Mouse (Mus musculus) urinary bladder, postnatal 10 days (tissue): ENCODE measurements at regions not wholly inside any gene's neighbourhood (a gene's known extent, or its start where the extent isn't known, plus 50 kb on each side); places are given as distances from the start of the nearest gene placed in this dataset.
"Not testable (repeated sequence)": the region's sequence is repeated elsewhere in the genome, so short reads cannot be mapped to it uniquely, and the experiment has no call there.

ENCODE experiments used
- DNase-seq: peaks from one replicate; pipeline ENCODE4 v3.0.0; 2022; ENCODE audit warnings: low spot score

DNA sequence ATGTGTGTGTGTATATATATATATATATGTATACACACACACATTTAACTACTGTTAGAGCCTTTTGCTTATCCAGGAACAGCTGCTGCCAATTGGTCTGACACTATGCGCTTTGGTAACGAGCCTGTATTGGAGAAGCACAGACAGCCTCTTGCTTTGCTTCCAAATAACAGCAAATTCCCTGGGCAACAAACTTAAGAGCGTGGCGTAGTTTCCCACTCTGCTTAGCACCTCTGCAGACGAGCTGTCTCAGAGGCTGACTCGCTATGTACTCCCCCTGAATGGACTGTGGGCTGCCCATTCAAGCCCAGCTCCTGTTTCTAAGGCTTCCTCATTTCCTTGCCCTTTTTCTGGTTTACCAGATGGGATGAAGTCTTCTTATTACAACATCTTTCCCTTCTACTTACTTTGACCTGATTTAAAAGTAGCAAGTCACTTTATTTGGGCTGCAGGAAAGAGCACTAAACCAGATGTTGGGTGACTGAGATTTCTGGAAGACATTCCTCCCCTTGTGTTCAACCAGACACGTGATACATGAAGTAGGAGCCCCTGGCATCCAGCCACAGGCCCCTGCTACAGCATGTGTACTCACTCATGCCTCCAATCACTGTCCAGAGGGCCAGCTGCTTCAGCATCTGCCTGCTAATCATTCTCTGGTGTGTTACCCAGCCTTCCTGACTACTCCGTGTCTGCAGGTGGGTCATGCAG lies 111.3 kb upstream of the Gmds start:
- no peak for DNase-seq

- DNase-seq = no peak
Measured at GRCm38 (mm10) chr13:32444531-32444930, 106.0 kb upstream of the Gmds start.

DNA sequence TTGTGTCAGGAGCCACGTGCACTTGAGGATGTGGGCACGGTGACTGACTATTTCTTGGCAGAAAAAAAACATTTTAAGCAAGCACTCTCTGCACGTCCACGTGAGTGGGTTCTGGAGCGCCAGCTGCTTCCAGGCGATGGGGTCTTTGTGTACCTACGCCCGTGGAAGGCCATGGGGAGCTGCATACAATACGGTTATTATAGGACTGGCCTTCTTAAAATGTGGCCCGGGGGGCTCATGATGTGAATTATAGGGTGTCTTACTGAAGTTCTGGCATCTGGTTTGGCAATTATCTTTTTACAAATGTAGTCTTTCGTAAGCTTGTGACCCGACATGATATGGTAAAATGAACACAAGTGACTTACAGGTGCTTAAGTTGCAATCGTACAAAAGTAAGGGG lies 103.5 kb upstream of the Gmds start:
- no peak for DNase-seq

GRCm38 (mm10) chr13:32435136-32435535 lies 96.6 kb upstream of the Gmds start:
- no peak for DNase-seq

GRCm38 (mm10) chr13:32428482-32428881 lies 89.9 kb upstream of the Gmds start:
- no peak for DNase-seq

DNA sequence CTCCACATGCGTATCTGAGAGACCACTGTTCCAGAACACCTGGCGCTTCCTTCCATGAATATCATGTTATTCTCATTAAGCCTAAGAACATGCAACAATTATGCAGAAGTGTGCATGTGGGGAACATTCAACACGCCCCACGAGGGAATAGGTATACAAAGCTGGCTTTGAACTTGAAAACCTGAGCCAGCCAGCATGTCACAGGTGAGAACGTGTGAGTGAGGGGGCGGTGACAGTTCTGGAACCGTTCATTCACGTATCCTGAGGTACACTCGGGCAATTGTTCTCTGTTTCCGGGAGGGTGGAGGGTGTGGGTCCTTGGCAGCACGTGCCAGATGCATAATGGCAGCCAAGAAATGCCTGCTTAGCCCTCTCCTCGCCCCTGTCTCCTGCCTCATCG lies 88.4 kb upstream of the Gmds start:
- DNase-seq = no peak

GRCm38 (mm10) chr13:32426199-32426598 lies 87.7 kb upstream of the Gmds start:
- no peak for DNase-seq

GRCm38 (mm10) chr13:32424543-32424942 lies 86.0 kb upstream of the Gmds start:
- not testable (repeated sequence) for DNase-seq

- no peak for DNase-seq
Measured at GRCm38 (mm10) chr13:32422485-32422884, 83.9 kb upstream of the Gmds start.

GRCm38 (mm10) chr13:32419326-32419725 lies 80.8 kb upstream of the Gmds start:
- no peak for DNase-seq

GRCm38 (mm10) chr13:32418655-32419054 lies 80.1 kb upstream of the Gmds start:
- no peak for DNase-seq

DNA sequence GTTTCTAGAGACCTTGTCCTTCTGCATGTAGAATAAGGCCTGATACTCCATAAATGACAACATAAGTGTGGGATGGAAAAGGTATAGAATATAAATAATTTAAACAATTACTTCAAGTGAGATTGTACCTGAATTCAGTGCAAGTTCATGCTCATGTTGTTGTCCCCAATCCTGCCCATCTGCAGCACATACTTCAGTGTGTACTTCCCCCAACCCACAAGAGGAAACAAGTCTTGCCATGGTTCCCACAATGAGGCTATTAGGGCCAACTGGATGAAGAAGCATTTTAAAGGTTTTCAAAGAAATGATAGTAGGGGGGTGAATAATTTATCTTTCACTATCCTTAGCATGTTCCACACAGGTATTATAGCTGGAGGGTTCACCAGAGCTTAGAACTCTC lies 79.4 kb upstream of the Gmds start:
- DNase-seq = no peak

GRCm38 (mm10) chr13:32411287-32411935 lies 72.9 kb upstream of the Gmds start:
- peak; percentile 27 for DNase-seq

GRCm38 (mm10) chr13:32410065-32410464 lies 71.5 kb upstream of the Gmds start:
- DNase-seq = no peak

DNA sequence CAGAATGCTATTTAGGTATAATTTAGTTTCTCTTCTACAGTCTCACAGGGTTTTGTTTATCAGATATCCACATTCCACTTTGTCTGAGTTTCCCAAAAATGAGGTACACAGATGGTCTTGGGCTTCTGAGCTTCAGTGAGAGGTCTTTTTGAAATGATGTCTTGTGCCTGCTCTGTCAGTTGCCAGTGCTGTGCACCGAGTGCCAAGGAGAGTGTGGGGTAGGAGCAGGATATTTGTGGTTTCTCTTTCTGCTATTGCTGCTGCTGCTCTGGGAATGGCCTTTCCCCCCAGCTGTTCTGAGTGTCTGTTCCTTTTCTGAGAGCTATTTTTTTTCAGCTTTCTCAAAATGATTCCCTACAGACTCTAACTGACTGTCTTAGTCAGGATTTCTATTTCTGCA lies 60.1 kb upstream of the Gmds start:
- DNase-seq = no peak
